Mouse (Mus musculus): ENCODE measurements around the gene Tmem123.

Gene Tmem123

GRCm38 (mm10) chr9:7763614-7764300, at the start of gene Tmem123:
TSS of gene Tmem123 (plus strand) at chr9:7764041.
- peak; percentile 99 for DNase-seq (ENCODE audit: low read depth)

- DNase-seq (ENCODE audit: low read depth): peak; percentile 54
These were observed 49.6 kb upstream of the Tmem123 start for GRCm38 (mm10) chr9:7714062-7714907.

GRCm38 (mm10) chr9:7714908-7715175, 49.0 kb upstream of the Tmem123 start:
- DNase-seq (ENCODE audit: low read depth): no peak

GRCm38 (mm10) chr9:7721543-7721942, 42.3 kb upstream of the Tmem123 start:
- DNase-seq (ENCODE audit: low read depth): no peak

- DNase-seq (ENCODE audit: low read depth): no peak
These were observed 34.8 kb upstream of the Tmem123 start for GRCm38 (mm10) chr9:7728997-7729396.

GRCm38 (mm10) chr9:7742696-7743095, 21.1 kb upstream of the Tmem123 start:
- DNase-seq (ENCODE audit: low read depth): no peak

GRCm38 (mm10) chr9:7744156-7744555, 19.7 kb upstream of the Tmem123 start:
- no peak for DNase-seq (ENCODE audit: low read depth)

- DNase-seq (ENCODE audit: low read depth): no peak
These were observed 15.0 kb upstream of the Tmem123 start for GRCm38 (mm10) chr9:7748881-7749280.

GRCm38 (mm10) chr9:7749537-7749936, 14.3 kb upstream of the Tmem123 start:
- DNase-seq (ENCODE audit: low read depth): no peak

- DNase-seq (ENCODE audit: low read depth): no peak
These were observed 7.9 kb upstream of the Tmem123 start for GRCm38 (mm10) chr9:7755889-7756423.

- DNase-seq (ENCODE audit: low read depth): no peak
These were observed 1.9 kb upstream of the Tmem123 start for GRCm38 (mm10) chr9:7761906-7762455.

GRCm38 (mm10) chr9:7762741-7763140, 1.1 kb upstream of the Tmem123 start:
- DNase-seq (ENCODE audit: low read depth): no peak

- DNase-seq (ENCODE audit: low read depth): peak; percentile 40
These were observed 626 bp downstream of the Tmem123 start for GRCm38 (mm10) chr9:7764463-7764871.

GRCm38 (mm10) chr9:7765236-7765635, 1.4 kb downstream of the Tmem123 start:
- no peak for DNase-seq (ENCODE audit: low read depth)

GRCm38 (mm10) chr9:7766582-7766981, 2.7 kb downstream of the Tmem123 start:
- no peak for DNase-seq (ENCODE audit: low read depth)

- no peak for DNase-seq (ENCODE audit: low read depth)
These were observed 3.7 kb downstream of the Tmem123 start for GRCm38 (mm10) chr9:7767526-7767925.

- no peak for DNase-seq (ENCODE audit: low read depth)
These were observed 5.2 kb downstream of the Tmem123 start for GRCm38 (mm10) chr9:7769081-7769480.

GRCm38 (mm10) chr9:7769491-7769890, 5.7 kb downstream of the Tmem123 start:
- no peak for DNase-seq (ENCODE audit: low read depth)

- DNase-seq (ENCODE audit: low read depth): no peak
These were observed 8.5 kb downstream of the Tmem123 start for GRCm38 (mm10) chr9:7772361-7772760.

GRCm38 (mm10) chr9:7772773-7773454, 9.1 kb downstream of the Tmem123 start:
- DNase-seq (ENCODE audit: low read depth): no peak

- DNase-seq (ENCODE audit: low read depth): no peak
These were observed 9.8 kb downstream of the Tmem123 start for GRCm38 (mm10) chr9:7773686-7774085.

- no peak for DNase-seq (ENCODE audit: low read depth)
These were observed 10.7 kb downstream of the Tmem123 start for GRCm38 (mm10) chr9:7774538-7774937.
